Mouse (Mus musculus) cerebellum, postnatal 14 days (tissue): ENCODE measurements at regions not wholly inside any gene's neighbourhood (a gene's known extent, or its start where the extent isn't known, plus 50 kb on each side); places are given as distances from the start of the nearest gene placed in this dataset.

ENCODE experiments used
- DNase-seq, 2 experiments: peaks; one replicate each; pipeline ENCODE4 v3.0.0; 2021; ENCODE audit warnings: mixed read lengths in 2 of 2

GRCm38 (mm10) chr1:23462411-23462810 is 64.8 kb upstream of the Ogfrl1 start:
- peak; percentile 20 to 36 for DNase-seq

GRCm38 (mm10) chr1:23464081-23464480 is 66.5 kb upstream of the Ogfrl1 start:
- no peak for DNase-seq

- DNase-seq, result no peak
Observed at GRCm38 (mm10) chr1:23466340-23466739, 68.8 kb upstream of the Ogfrl1 start.

- no peak for DNase-seq
Observed at GRCm38 (mm10) chr1:23467405-23467804, 69.8 kb upstream of the Ogfrl1 start.

GRCm38 (mm10) chr1:23480776-23481320 is 83.3 kb upstream of the Ogfrl1 start:
- DNase-seq, result no peak

GRCm38 (mm10) chr1:23484566-23484965 is 87.0 kb upstream of the Ogfrl1 start:
- no peak for DNase-seq

GRCm38 (mm10) chr1:23485150-23485775 is 87.7 kb upstream of the Ogfrl1 start:
- no peak for DNase-seq

GRCm38 (mm10) chr1:23487031-23487430 is 89.5 kb upstream of the Ogfrl1 start:
- no peak for DNase-seq

- DNase-seq, result peak; percentile 15 to 49
Observed at GRCm38 (mm10) chr1:23490640-23491039, 93.1 kb upstream of the Ogfrl1 start.

GRCm38 (mm10) chr1:23491041-23491440 is 93.5 kb upstream of the Ogfrl1 start:
- peak; percentile 74 to 77 for DNase-seq

- no peak for DNase-seq
Observed at GRCm38 (mm10) chr1:23492981-23493380, 95.4 kb upstream of the Ogfrl1 start.

- DNase-seq, result peak in 1 of 2 experiments; percentile 33
Observed at GRCm38 (mm10) chr1:23495412-23495811, 97.8 kb upstream of the Ogfrl1 start.

- peak in 1 of 2 experiments; percentile 5 for DNase-seq
Observed at GRCm38 (mm10) chr1:23520113-23520512, 122.5 kb upstream of the Ogfrl1 start.

- no peak for DNase-seq
Observed at GRCm38 (mm10) chr1:23532659-23533058, 135.1 kb upstream of the Ogfrl1 start.

- no peak for DNase-seq
Observed at GRCm38 (mm10) chr1:23536621-23537020, 139.0 kb upstream of the Ogfrl1 start.

- DNase-seq, result no peak
Observed at GRCm38 (mm10) chr1:23538419-23538818, 140.8 kb upstream of the Ogfrl1 start.

- DNase-seq, result no peak
Observed at GRCm38 (mm10) chr1:23540594-23540993, 143.0 kb upstream of the Ogfrl1 start.

GRCm38 (mm10) chr1:23555794-23556193 is 158.2 kb upstream of the Ogfrl1 start:
- no peak for DNase-seq

- peak; percentile 6 to 60 for DNase-seq
Observed at GRCm38 (mm10) chr1:23568106-23568505, 170.5 kb upstream of the Ogfrl1 start.

- DNase-seq, result peak in 1 of 2 experiments; percentile 14
Observed at GRCm38 (mm10) chr1:23574461-23574860, 176.9 kb upstream of the Ogfrl1 start.

- peak in 1 of 2 experiments; percentile 30 for DNase-seq
Observed at GRCm38 (mm10) chr1:23575005-23575404, 177.4 kb upstream of the Ogfrl1 start.

GRCm38 (mm10) chr1:23575515-23575914 is 177.9 kb upstream of the Ogfrl1 start:
- no peak for DNase-seq

GRCm38 (mm10) chr1:23576150-23576549 is 178.6 kb upstream of the Ogfrl1 start:
- no peak for DNase-seq

- no peak for DNase-seq
Observed at GRCm38 (mm10) chr1:23589414-23589942, 172.1 kb upstream of the B3gat2 start.
